Mouse (Mus musculus) cortical plate, adult 2 months (tissue): Measurements from ENCODE around the gene Mex3d.

ENCODE experiments used
- CTCF ChIP-seq: fragments of 200-500 bp; IDR thresholded peaks from 2 replicates; pipeline ENCODE4 v1.5.1; 2011; ENCODE audit warnings: mild to moderate bottlenecking, control low read depth, low read length; ENCODE audit not compliant: insufficient read depth; ENCODE audit errors: extremely low read depth
- POLR2A ChIP-seq: fragments of 200-500 bp; IDR thresholded peaks from 2 replicates; pipeline ENCODE4 v1.6.1; 2011; ENCODE audit warnings: mild to moderate bottlenecking, low read length, control low read depth; ENCODE audit not compliant: insufficient read depth; ENCODE audit errors: extremely low read depth

DNA sequence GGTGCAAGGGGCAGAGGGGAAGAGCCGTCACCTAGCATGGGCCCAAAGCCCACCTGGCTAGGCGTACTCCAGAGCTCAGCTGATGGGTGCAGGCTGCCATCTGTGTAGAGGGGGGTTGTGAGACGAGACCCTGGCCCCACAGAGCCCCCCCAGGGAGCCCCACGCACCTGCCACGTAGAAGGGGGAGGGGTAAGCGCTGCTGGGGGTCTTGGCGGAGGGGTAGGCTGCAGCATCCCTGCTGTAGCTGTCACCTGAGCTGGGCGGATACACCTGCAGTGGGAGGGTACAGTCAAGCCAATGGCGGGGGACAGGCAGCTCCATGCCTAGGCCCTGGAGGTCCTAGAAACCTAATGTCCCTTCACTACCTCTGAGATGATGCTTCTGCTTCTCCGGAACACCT is 29.9 kb upstream of the Mex3d start:
- TF ChIP-seq CTCF = no peak
- TF ChIP-seq POLR2A = no peak
